Mouse (Mus musculus) limb, embryonic 10.5 days (tissue): ENCODE results near the gene Gm2663. TPM values are rescaled to one million over a fixed set of nuclear protein-coding genes. Genes with fewer than 3 reads are reported as not detected.
"Not testable (repeated sequence)": the region's sequence is repeated elsewhere in the genome, so short reads cannot be mapped to it uniquely, and the experiment has no call there.

ENCODE experiments used
- DNase-seq: peaks from one replicate; pipeline ENCODE4 v3.0.0-alpha.2; 2017; ENCODE audit warnings: low spot score
- H3K27ac ChIP-seq: fragments of 300-500 bp; sonication (generic); 2 replicates; pipeline ENCODE4 v1.5.1; 2016; ENCODE audit warnings: mild to moderate bottlenecking
- H3K27me3 ChIP-seq: fragments of 300-500 bp; sonication (generic); 2 replicates; pipeline ENCODE4 v1.6.1; 2016; ENCODE audit warnings: low read depth, mild to moderate bottlenecking; ENCODE audit not compliant: poor library complexity, severe bottlenecking
- H3K36me3 ChIP-seq: fragments of 300-500 bp; sonication (generic); 2 replicates; pipeline ENCODE4 v1.6.1; 2016; ENCODE audit warnings: mild to moderate bottlenecking, moderate library complexity
- H3K4me1 ChIP-seq: fragments of 300-500 bp; sonication (generic); 2 replicates; pipeline ENCODE4 v1.6.1; 2016
- H3K4me3 ChIP-seq: fragments of 300-500 bp; sonication (generic); 2 replicates; pipeline ENCODE4 v1.5.1; 2016; ENCODE audit warnings: mild to moderate bottlenecking, moderate library complexity
- H3K9me3 ChIP-seq: fragments of 300-500 bp; sonication (generic); replicated peaks from 2 replicates; pipeline ENCODE4 v1.6.1; 2016; ENCODE audit warnings: mild to moderate bottlenecking
- WGBS: fragments of 180-500 bp; shearing (Covaris S2); methylation state at CpG from one replicate; pipeline ENCODE4 v1.1.7; 2016; 5-methylcytosine and 5-hydroxymethylcytosine counted together
- polyA plus RNA-seq: library from polyadenylated mRNA; unstranded; fragments of >200 nt; fragmentation: Nextera tagmentation; extraction: Ambion mirVana; gene quantifications from 2 replicates; pipeline ENCODE4 v1.2.1, GENCODE M21; 2016

Gm2663 gene
- polyA plus RNA-seq, 1 experiment from 2014 or later, result not detected

- Histone ChIP-seq H3K36me3 (no peaks in the 10 kb centered on the region), H3K4me3 (no peak overlapping the region), H3K9me3 (no peaks in the 10 kb centered on the region), H3K27me3 (no peaks in the 10 kb centered on the region), H3K27ac (no peak overlapping the region), H3K4me1 (no peaks in the 10 kb centered on the region)
- WGBS, result 83% methylated on average over 2 of the region's 2 CpGs
- DNase-seq, result no peak
Measured at GRCm38 (mm10) chr6:41018629-41019028, 19.4 kb upstream of the Gm2663 start.

GRCm38 (mm10) chr6:41015065-41015464, 15.8 kb upstream of the Gm2663 start:
- 87% methylated on average over 4 of the region's 4 CpGs for WGBS
- Histone ChIP-seq H3K27ac (no peak overlapping the region), H3K4me1 (no peaks in the 10 kb centered on the region), H3K27me3 (no peaks in the 10 kb centered on the region), H3K36me3 (no peaks in the 10 kb centered on the region), H3K9me3 (no peaks in the 10 kb centered on the region), H3K4me3 (no peak overlapping the region)
- DNase-seq, result no peak

GRCm38 (mm10) chr6:40964454-40964853, 34.8 kb downstream of the Gm2663 start, which contains the start of gene 1810009J06Rik:
1810009J06Rik (plus strand) TSS chr6:40964754.
- H3K4me3 ChIP-seq, H3K4me1 ChIP-seq, H3K27me3 ChIP-seq, H3K9me3 ChIP-seq, H3K27ac ChIP-seq, DNase-seq, H3K36me3 ChIP-seq: not testable (repeated sequence)
- 97% methylated on average over 2 of the region's 2 CpGs for WGBS

GRCm38 (mm10) chr6:40953716-40954115, 45.6 kb downstream of the Gm2663 start:
- no peaks in the 10 kb centered on the region for H3K9me3 ChIP-seq
- H3K4me1 ChIP-seq, result no peaks in the 10 kb centered on the region
- no peak for DNase-seq
- no peaks in the 10 kb centered on the region for H3K27me3 ChIP-seq
- H3K4me3 ChIP-seq, result no peak overlapping the region
- H3K36me3 ChIP-seq, result no peaks in the 10 kb centered on the region
- H3K27ac ChIP-seq, result no peak overlapping the region
- WGBS, result 77% methylated on average over 2 of the region's 2 CpGs

GRCm38 (mm10) chr6:40951770-40952169, 47.5 kb downstream of the Gm2663 start, which contains the start of gene Gm4744:
Gm4744 (minus strand) TSS chr6:40951870.
- no peaks in the 10 kb centered on the region for H3K9me3 ChIP-seq
- H3K4me3 ChIP-seq, result no peak within 1 kb of the TSS
- H3K4me1 ChIP-seq, result no peaks in the 10 kb centered on the region
- H3K27ac ChIP-seq, result no peak within 1 kb of the TSS
- H3K36me3 ChIP-seq, result no peaks in the 10 kb centered on the region
- H3K27me3 ChIP-seq, result no peaks in the 10 kb centered on the region
- no peak for DNase-seq

Other genes with a start within 250 kb of the Gm2663 start
- gene Moxd2, start 112.0 kb downstream of the Gm2663 start, polyA plus RNA-seq, result not detected in 2 replicates
- not detected in 2 replicates for gene Prss58, start 99.1 kb downstream of the Gm2663 start, polyA plus RNA-seq
- gene 1700074P13Rik, start 58.9 kb downstream of the Gm2663 start, polyA plus RNA-seq, result not detected in 2 replicates
- gene Gm4744, start 47.6 kb downstream of the Gm2663 start, polyA plus RNA-seq, result not detected in 2 replicates
- gene 1810009J06Rik, start 34.7 kb downstream of the Gm2663 start, polyA plus RNA-seq, result not detected in 2 replicates
- not detected in 2 replicates for gene 2210010C04Rik, start 36.0 kb upstream of the Gm2663 start, polyA plus RNA-seq